Mouse (Mus musculus) T-cell, adult 2 months (primary cell): ENCODE results near the gene Arsa.

Experiments
- DNase-seq: peaks from one replicate; pipeline ENCODE4 v3.0.0; 2022; ENCODE audit warnings: low spot score

Arsa gene

GRCm38 (mm10) chr15:89477091-89477491 is at the start of gene Arsa:
TSS of gene Arsa (minus strand) at chr15:89477425.
- no peak for DNase-seq

- no peak for DNase-seq
Measured at GRCm38 (mm10) chr15:89526776-89527325, 49.6 kb upstream of the Arsa start.

DNA sequence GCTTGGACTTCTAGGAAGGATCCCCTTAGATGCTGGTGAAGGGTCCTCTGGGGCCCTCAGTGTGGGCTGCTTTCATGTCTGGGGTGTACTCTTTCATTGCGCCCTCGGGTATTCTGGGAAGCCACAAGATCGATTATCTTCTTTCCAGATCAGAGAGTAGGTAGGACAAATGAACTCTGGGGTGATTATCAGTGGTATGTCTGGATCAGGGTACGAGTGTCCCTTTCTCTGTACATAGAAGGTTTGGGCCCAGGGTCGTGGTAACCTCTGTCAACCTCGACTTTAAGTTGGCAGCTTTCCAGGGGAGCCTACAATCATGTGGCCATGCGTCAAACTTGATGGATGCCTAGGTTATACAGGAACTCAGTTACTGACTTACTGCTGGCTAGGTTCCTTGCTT is 48.7 kb upstream of the Arsa start:
- no peak for DNase-seq

GRCm38 (mm10) chr15:89525464-89525863 is 48.2 kb upstream of the Arsa start:
- DNase-seq: no peak

DNA sequence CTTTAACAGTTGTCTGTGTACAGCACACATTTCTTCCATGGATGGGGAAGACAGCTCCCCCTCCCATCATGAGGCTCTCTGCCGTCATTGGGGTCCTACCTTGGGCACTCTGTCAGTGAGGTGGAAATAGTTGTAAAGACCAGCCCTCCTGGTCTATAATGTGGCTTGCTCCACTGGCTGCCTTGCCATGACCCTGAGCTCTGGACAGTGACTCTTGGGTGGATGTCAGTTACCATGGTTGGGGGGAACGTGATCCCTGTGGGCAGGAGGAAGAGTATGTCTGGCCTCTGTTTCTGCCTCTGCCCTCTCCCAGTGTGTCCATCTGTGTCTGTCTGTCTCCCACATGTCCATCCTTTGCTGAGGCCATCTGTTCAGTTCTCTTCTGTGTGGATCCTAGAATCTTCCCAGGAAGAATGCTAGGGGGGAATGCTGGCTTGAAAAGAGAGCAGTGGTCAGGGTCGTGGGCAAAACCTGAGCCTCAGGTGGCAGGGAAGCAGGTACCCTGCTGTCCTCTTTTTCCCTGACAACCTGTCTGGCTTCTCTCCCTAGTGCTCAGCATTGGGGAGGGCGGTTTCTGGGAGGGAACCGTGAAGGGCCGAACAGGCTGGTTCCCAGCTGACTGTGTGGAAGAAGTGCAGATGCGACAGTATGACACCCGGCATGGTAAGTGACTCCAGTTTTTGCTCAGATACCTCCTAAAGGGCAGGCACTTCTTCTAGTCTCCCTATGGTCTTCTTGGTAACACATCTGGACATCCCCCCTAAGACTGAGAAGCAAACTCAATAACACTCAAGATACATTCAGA is 47.6 kb upstream of the Arsa start:
- DNase-seq: no peak

GRCm38 (mm10) chr15:89524001-89524571 is 46.9 kb upstream of the Arsa start:
- DNase-seq: no peak

DNA sequence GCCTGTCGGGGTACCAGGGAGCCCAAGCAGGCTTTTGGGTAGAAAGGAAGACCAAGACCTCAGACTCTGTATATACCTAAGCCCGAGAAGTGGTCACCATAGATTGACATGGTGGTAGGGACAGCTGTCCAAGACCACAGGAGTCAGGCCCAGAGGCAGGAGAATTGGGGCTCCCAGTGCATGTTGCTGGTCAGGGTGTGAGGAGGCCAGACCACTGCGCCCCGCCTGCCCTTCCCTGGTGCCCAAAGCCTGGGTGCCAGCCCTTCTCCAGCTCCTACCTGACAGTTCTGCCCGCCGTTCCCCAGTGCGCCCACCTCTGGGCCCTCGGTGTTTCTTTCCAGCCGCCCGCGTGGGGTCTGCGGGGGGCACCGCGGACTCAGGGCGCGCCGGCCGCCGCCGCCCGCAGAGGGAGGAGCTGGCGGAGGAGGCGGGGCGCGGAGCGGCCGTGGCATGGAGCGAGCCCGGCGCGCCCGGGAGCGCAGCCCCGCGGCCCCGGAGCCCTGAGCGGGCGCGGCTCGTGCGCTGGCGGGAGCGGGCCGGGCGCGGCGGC is 46.1 kb upstream of the Arsa start:
- no peak for DNase-seq

GRCm38 (mm10) chr15:89522566-89523282 is 45.5 kb upstream of the Arsa start:
- no peak for DNase-seq

GRCm38 (mm10) chr15:89521951-89522350 is 44.7 kb upstream of the Arsa start:
- DNase-seq: no peak

- DNase-seq: no peak
Measured at GRCm38 (mm10) chr15:89512679-89513078, 35.5 kb upstream of the Arsa start.

DNA sequence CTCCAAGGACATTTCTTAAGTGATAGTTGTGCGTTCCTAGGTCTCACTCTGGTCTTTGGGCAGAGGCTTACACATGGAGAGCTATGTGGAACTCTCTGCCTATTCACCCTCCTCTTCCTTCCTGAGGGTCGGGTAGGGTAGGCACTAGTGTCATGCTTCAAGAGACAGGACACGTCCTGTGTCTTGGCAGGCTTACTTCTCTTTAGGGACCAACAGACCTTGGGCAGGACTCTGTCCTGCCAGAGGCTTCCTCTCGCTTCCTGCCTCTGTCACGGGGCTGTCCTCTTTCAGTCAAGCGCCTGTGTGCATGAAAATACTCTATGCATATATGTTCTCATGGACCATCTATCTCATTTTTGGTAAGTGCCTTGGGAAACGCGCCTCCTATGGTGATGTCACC is 30.5 kb upstream of the Arsa start:
- DNase-seq: no peak

DNA sequence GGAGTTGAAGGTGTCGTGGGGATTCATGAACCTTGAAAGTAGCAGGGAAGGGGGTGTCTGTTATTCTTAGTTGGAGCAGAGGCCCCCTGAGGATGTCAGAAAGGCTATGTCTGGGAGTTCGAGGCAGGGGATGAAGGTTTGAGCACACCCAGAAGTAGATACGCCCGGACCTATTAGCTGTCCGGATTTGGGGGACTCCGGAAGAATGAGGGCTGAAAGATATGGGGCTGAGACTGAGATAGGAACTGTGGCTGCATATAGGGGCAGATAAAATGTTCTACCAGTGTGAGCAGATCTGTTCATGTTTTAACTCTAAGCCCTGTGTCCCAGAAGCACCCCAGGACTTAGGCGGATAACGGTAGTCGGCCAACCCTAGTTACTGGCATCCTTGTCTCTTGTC is 27.6 kb upstream of the Arsa start:
- no peak for DNase-seq

GRCm38 (mm10) chr15:89501321-89501720 is 24.1 kb upstream of the Arsa start:
- DNase-seq: no peak

DNA sequence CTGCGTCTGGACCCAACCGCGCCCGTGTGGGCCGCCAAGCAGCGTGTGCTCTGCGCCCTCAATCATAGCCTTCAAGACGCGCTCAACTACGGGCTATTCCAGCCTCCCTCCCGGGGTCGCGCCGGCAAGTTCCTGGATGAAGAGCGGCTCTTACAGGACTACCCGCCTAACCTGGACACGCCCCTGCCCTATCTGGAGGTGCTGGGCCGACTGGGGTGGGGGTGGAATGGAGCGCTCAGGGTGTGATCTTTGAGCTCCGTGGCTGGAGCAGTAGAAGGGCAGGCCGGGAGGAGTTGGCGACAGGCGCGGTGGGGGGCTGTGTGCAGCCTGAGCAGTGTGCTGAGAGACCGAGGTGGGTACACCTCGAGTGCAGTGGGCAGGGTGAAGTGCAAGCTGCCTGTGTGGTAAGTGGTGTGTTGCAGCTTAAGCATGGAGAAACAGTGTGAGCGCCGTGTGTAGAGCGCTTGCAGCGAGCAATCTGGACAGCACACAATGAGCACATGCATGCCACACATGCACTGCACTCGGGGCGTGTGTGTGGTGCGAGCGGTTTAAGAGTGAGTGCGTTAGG is 23.1 kb upstream of the Arsa start:
- DNase-seq: no peak

DNA sequence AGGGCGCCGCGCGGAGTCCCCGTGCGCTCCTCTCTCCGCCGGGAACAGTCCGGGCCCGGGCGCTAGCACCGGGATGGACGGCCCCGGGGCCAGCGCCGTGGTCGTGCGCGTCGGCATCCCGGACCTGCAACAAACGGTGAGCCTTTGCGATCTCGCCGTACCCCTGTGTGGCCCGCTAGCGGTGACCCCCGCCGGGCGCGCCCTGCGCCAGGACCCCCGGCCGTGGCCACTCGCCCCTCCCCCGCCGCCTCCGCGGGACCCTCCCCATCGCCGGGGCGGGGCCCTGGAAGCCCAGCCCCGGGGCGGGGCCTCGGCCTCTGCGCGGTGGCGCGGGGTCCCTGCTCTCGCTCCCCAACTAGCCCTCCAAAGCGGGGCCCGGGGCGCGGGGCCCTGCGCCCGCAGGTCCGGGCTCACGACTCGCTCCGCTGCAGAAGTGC is 22.6 kb upstream of the Arsa start:
- DNase-seq: no peak

DNA sequence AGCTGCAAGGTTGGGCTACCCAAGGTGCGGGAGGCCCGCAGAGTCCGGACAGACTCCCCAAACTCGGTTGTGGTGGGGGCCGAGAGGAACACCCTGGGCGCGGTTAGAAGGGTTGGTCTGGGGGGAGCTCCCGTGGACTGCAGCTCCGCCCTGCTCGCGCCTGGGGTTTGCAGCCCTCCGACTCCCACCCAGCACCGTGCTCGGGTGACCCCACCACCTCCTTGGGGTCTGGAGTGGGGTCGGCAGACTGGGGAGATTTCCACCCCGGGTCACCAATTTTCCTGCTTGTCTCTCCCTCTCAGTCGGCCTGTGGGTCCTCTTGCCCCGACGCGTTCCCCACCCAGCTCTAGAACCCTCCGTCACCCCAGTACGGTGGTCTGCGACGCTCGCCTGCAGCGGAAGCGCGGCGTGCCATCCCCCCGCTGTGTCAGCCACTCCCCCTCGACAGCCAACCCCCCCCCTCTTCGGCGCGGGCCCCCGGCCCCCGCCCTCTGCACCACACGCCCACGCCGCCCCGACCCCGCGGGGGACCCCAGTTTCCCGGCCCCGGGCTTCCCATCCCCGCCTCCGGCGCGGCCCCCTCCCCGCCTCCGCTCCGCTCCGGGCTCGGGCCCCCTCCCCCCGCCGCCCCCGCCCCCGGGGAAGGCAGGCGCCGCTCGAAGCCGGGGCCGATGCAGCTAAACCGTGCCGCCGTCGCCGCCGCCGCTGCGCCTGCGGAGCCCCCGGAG is 21.9 kb upstream of the Arsa start, which contains the start of gene Shank3:
Gene Shank3, plus strand, starts transcription at position 663 of the 728 bp plus-strand sequence.
- no peak for DNase-seq

DNA sequence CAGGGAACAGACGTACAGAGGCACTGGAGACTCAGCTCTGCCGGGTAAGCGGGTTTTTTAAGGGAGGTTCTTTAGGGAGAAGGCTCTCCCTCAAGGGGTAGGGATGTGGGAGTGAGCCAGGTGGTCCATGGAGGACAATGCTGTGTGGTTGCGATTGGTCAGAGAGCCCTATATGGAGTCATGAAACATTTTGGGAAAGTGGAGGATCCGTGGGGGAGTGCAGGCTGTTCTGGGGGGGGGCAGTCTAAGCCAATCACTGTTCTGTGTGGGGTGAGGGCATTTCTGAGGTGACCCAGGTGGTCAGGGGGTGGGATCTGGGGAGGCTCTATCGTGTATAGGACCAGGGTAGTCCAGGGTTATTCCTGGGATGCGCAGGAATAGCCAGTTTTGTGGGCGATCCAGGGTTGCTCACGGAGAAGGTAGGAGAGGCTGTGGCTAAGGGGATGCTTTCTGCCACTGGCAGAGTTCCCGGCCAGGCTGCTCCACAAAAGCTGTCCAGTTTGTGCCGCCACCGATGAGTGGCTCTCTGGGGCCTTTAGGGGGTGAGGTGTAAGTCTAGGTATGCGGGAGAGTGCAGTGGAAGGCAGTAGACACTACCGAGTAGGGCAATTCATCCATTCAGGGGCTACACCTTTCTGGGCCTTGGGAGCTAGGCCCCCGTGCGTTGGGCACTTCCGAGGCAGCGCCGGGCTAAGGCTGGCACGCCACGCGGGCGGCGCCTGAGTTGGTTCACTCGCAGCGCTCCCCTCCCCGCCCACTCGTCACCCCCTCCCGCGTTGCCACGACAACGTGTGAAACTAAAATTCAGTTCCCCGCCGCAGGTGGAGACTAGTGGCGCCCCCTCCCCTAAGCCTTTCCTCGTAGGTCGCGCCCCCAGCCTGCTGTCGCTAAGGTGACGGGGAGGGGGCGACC is 21.1 kb upstream of the Arsa start:
- DNase-seq: peak; percentile 50

GRCm38 (mm10) chr15:89497391-89498048 is 20.3 kb upstream of the Arsa start:
- no peak for DNase-seq

DNA sequence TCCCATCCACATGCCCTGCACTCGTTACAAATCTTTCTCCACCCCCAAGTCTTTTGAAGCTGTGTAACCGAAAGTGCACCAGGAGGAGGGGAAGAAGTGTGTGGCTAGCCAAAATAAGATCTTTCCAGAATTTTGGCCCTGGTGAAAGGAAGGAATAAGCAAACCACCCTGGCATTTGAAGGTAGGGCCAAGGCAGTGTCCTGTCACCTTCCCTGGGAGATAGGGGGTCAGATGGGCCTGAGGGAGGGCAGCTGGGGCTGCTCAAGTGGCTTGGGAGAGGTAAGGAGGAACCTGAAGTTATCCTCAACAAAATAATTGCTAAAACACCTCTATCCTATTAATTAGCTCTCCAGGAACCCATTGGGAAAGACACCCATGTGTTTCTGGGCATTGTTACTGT is 19.6 kb upstream of the Arsa start:
- no peak for DNase-seq

- no peak for DNase-seq
Measured at GRCm38 (mm10) chr15:89496131-89496530, 18.9 kb upstream of the Arsa start.
